Mouse (Mus musculus) MEL (cell line): ENCODE results near the gene Gm10271. TPM values are rescaled to one million over a fixed set of nuclear protein-coding genes. Genes with fewer than 3 reads are reported as not detected.

ENCODE experiments used
- DNase-seq: peaks from one replicate; pipeline ENCODE4 v3.0.0; 2011; ENCODE audit warnings: low read depth, low spot score
- H3K27ac ChIP-seq: 2 replicates; pipeline ENCODE4 v1.5.1; 2012; ENCODE audit warnings: low read depth, mild to moderate bottlenecking, control low read depth, low read length, moderate library complexity; ENCODE audit not compliant: control insufficient read depth
- H3K27me3 ChIP-seq, 2 experiments: fragments of 150-350 bp in 1 of 2; sonication (generic) in 1 of 2; 2 replicates each; pipeline ENCODE4 v1.6.1; 2012; ENCODE audit warnings: low read length in 2 of 2, mild to moderate bottlenecking in 2 of 2, improper control_type of control experiment in 1 of 2, moderate library complexity in 1 of 2; ENCODE audit not compliant: insufficient read depth in 2 of 2, control insufficient read depth in 1 of 2
- H3K36me3 ChIP-seq, 2 experiments: 2 replicates each; pipeline ENCODE4 v1.6.1; 2012 to 2014; ENCODE audit warnings: low read length in 2 of 2, improper control_type of control experiment in 1 of 2, inconsistent platforms in 1 of 2, mild to moderate bottlenecking in 1 of 2; ENCODE audit not compliant: insufficient read depth in 2 of 2, control insufficient read depth in 1 of 2
- H3K4me1 ChIP-seq, 2 experiments: fragments of 150-350 bp in 1 of 2; sonication (generic) in 1 of 2; 2 replicates each; pipeline ENCODE4 v1.6.1; 2012; ENCODE audit warnings: low read length in 2 of 2, improper control_type of control experiment in 1 of 2, mild to moderate bottlenecking in 1 of 2; ENCODE audit not compliant: insufficient read depth in 2 of 2, control insufficient read depth in 1 of 2
- H3K4me3 ChIP-seq, 2 experiments: fragments of 150-350 bp in 1 of 2; sonication (generic) in 1 of 2; 2 replicates each; pipeline ENCODE4 v1.5.1; 2012; ENCODE audit warnings: low read depth in 2 of 2, low read length in 2 of 2, mild to moderate bottlenecking in 2 of 2, moderate library complexity in 2 of 2, control low read depth in 1 of 2, improper control_type of control experiment in 1 of 2; ENCODE audit not compliant: control insufficient read depth in 1 of 2, insufficient read depth in 1 of 2
- H3K79me2 ChIP-seq: 2 replicates; pipeline ENCODE4 v1.6.1; 2012; ENCODE audit warnings: mild to moderate bottlenecking, low read length, moderate library complexity; ENCODE audit not compliant: control insufficient read depth, poor library complexity, insufficient read depth
- H3K9ac ChIP-seq: 2 replicates; pipeline ENCODE4 v1.6.1; 2012; ENCODE audit warnings: low read depth, mild to moderate bottlenecking, control low read depth, low read length, moderate library complexity; ENCODE audit not compliant: control insufficient read depth, poor library complexity, severe bottlenecking
- H3K9me3 ChIP-seq: fragments of 150-350 bp; sonication (generic); replicated peaks from 2 replicates; pipeline ENCODE4 v1.6.1; 2012; ENCODE audit warnings: mild to moderate bottlenecking, low read length, improper control_type of control experiment, moderate library complexity; ENCODE audit not compliant: insufficient read depth
- BHLHE40 ChIP-seq: IDR thresholded peaks from 2 replicates; pipeline ENCODE4 v1.6.1; 2012; ENCODE audit warnings: low read depth, mild to moderate bottlenecking, inconsistent platforms, low read length, improper control_type of control experiment, borderline replicate concordance
- CHD1 ChIP-seq: IDR thresholded peaks from 2 replicates; pipeline ENCODE4 v1.6.1; 2012; ENCODE audit warnings: low read depth, mild to moderate bottlenecking, inconsistent platforms, low read length, improper control_type of control experiment
- CHD2 ChIP-seq: IDR thresholded peaks from 2 replicates; pipeline ENCODE4 v1.6.1; 2011; ENCODE audit warnings: low read length, improper control_type of control experiment
- E2F4 ChIP-seq: IDR thresholded peaks from 2 replicates; pipeline ENCODE4 v1.6.1; 2011; ENCODE audit warnings: low read depth, low read length, improper control_type of control experiment, borderline replicate concordance
- ELF1 ChIP-seq: IDR thresholded peaks from 2 replicates; pipeline ENCODE4 v1.6.1; 2014; ENCODE audit warnings: low read depth, mild to moderate bottlenecking, inconsistent platforms, low read length, improper control_type of control experiment, moderate library complexity
- EP300 ChIP-seq, 2 experiments: IDR thresholded peaks; 2 replicates each; pipeline ENCODE4 v1.6.1; 2011; ENCODE audit warnings: improper control_type of control experiment in 2 of 2, low read length in 2 of 2, low read depth in 1 of 2, mild to moderate bottlenecking in 1 of 2
- GATA1 ChIP-seq: IDR thresholded peaks from 2 replicates; pipeline ENCODE4 v1.6.1; 2011; ENCODE audit warnings: low read depth, low read length, improper control_type of control experiment
- JUND ChIP-seq: IDR thresholded peaks from 2 replicates; pipeline ENCODE4 v1.6.1; 2011; ENCODE audit warnings: low read depth, mild to moderate bottlenecking, improper control_type of control experiment, low read length
- MAFK ChIP-seq: IDR thresholded peaks from 2 replicates; pipeline ENCODE4 v1.6.1; 2011; ENCODE audit warnings: low read depth, mild to moderate bottlenecking, low read length, improper control_type of control experiment, borderline replicate concordance
- MAX ChIP-seq: IDR thresholded peaks from 2 replicates; pipeline ENCODE4 v1.6.1; 2011; ENCODE audit warnings: low read length, improper control_type of control experiment
- MXI1 ChIP-seq: IDR thresholded peaks from 2 replicates; pipeline ENCODE4 v1.6.1; 2011; ENCODE audit warnings: mild to moderate bottlenecking, low read depth, low read length, improper control_type of control experiment
- MYC ChIP-seq: IDR thresholded peaks from 2 replicates; pipeline ENCODE4 v1.6.1; 2011; ENCODE audit warnings: low read depth, mild to moderate bottlenecking, low read length, improper control_type of control experiment, moderate library complexity
- NRF1 ChIP-seq: IDR thresholded peaks from 2 replicates; pipeline ENCODE4 v1.6.1; 2014; ENCODE audit warnings: low read depth, mild to moderate bottlenecking, inconsistent platforms, low read length, improper control_type of control experiment, moderate library complexity; ENCODE audit not compliant: poor library complexity, insufficient read depth, severe bottlenecking
- POLR2A ChIP-seq, 2 experiments: IDR thresholded peaks; 2 replicates each; pipeline ENCODE4 v1.6.1; 2011 to 2012; ENCODE audit warnings: low read length in 2 of 2, mild to moderate bottlenecking in 2 of 2, control low read depth in 1 of 2, improper control_type of control experiment in 1 of 2, low read depth in 1 of 2, moderate library complexity in 1 of 2; ENCODE audit not compliant: control insufficient read depth in 1 of 2, insufficient read depth in 1 of 2, poor library complexity in 1 of 2
- POLR2AphosphoS5 ChIP-seq: IDR thresholded peaks from 2 replicates; pipeline ENCODE4 v1.6.1; 2012; ENCODE audit warnings: low read depth, borderline replicate concordance, mild to moderate bottlenecking, inconsistent platforms, low read length, moderate library complexity, mixed read lengths
- RCOR1 ChIP-seq: IDR thresholded peaks from 2 replicates; pipeline ENCODE4 v1.6.1; 2012; ENCODE audit warnings: low read depth, mild to moderate bottlenecking, inconsistent platforms, low read length, improper control_type of control experiment
- SMC3 ChIP-seq: IDR thresholded peaks from 2 replicates; pipeline ENCODE4 v1.6.1; 2011; ENCODE audit warnings: low read depth, low read length, improper control_type of control experiment
- TBP ChIP-seq: IDR thresholded peaks from 2 replicates; pipeline ENCODE4 v1.8.0; 2011; ENCODE audit warnings: low read depth, low read length, improper control_type of control experiment
- TCF12 ChIP-seq: IDR thresholded peaks from 2 replicates; pipeline ENCODE4 v1.6.1; 2014; ENCODE audit warnings: low read depth, mild to moderate bottlenecking, inconsistent platforms, low read length, improper control_type of control experiment, moderate library complexity
- UBTF ChIP-seq: IDR thresholded peaks from 2 replicates; pipeline ENCODE4 v1.6.1; 2012; ENCODE audit warnings: low read depth, mild to moderate bottlenecking, inconsistent platforms, low read length, improper control_type of control experiment, moderate library complexity, borderline replicate concordance; ENCODE audit not compliant: insufficient read depth
- USF1 ChIP-seq: IDR thresholded peaks from 2 replicates; pipeline ENCODE4 v1.6.1; 2014; ENCODE audit warnings: low read depth, mild to moderate bottlenecking, inconsistent platforms, low read length, improper control_type of control experiment, moderate library complexity
- USF2 ChIP-seq, 2 experiments: IDR thresholded peaks; 2 replicates each; pipeline ENCODE4 v1.6.1; 2011 to 2012; ENCODE audit warnings: improper control_type of control experiment in 2 of 2, low read length in 2 of 2, borderline replicate concordance in 1 of 2, inconsistent platforms in 1 of 2, low read depth in 1 of 2, mild to moderate bottlenecking in 1 of 2; ENCODE audit not compliant: insufficient read depth in 1 of 2
- ZC3H11A ChIP-seq: IDR thresholded peaks from 2 replicates; pipeline ENCODE4 v1.6.1; 2012; ENCODE audit warnings: low read depth, mild to moderate bottlenecking, inconsistent platforms, low read length, improper control_type of control experiment
- ZKSCAN1 ChIP-seq: IDR thresholded peaks from 2 replicates; pipeline ENCODE4 v1.6.1; 2012; ENCODE audit warnings: low read depth, mild to moderate bottlenecking, inconsistent platforms, low read length, improper control_type of control experiment, moderate library complexity
- ZMIZ1 ChIP-seq: IDR thresholded peaks from 2 replicates; pipeline ENCODE4 v1.6.1; 2012; ENCODE audit warnings: low read depth, mild to moderate bottlenecking, inconsistent platforms, low read length, improper control_type of control experiment, moderate library complexity
- polyA plus RNA-seq, 2 experiments: library from polyadenylated mRNA; stranded (reverse) in 1 of 2; unstranded in 1 of 2; fragments of >175 nt in 1 of 2; fragments of >200 nt in 1 of 2; gene quantifications; 2 replicates each; pipeline versions ENCODE4 v1.2.1 to v1.2.4; 2012; ENCODE audit warnings: low replicate concordance in 2 of 2, low read depth in 1 of 2; ENCODE audit not compliant: insufficient read length in 2 of 2, insufficient read depth in 1 of 2, missing spikeins in 1 of 2
- total RNA-seq: library from RNA; depleted of rRNA; stranded (reverse); fragments of 300-350 nt; gene quantifications from 2 replicates; pipeline ENCODE4 v1.2.3, GENCODE M21; 2012

Gm10271 gene
- total and polyA plus RNA-seq, 3 experiments = not detected

DNA sequence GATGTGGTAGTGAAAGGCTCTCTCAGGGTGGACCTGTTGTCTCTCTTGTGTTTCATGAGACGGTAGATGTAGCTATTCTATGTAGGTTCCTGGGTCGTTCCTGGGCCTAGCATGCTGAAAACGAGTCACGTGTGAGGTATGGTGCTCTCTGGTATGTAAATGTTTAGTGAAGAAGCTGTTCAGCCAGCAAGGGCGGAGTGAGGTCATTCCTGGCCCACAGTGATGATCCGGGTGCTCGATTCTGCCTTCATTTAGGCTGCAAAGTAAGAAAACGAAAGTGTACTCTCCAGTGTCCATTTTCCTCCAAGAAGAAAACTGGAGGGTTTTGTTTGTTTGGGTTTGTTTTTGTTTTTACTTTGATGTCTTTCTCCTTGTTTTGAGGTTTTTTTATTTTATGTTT is 21.6 kb upstream of the Gm10271 start:
- Histone ChIP-seq H3K4me3 (no peak overlapping the region), H3K27me3 (peaks cover 0 to 3% of the 10 kb centered on the region in 2 experiments; a peak in 2 of 4 replicates), H3K9ac (no peak overlapping the region), H3K36me3 (no peaks in the 10 kb centered on the region), H3K79me2 (no peaks in the 10 kb centered on the region), H3K27ac (no peak overlapping the region), H3K4me1 (no peaks in the 10 kb centered on the region), H3K9me3 (no peaks in the 10 kb centered on the region)
- DNase-seq = no peak
- TF ChIP-seq E2F4 = no peak
- no peak for TF ChIP-seq JUND
- no peak for TF ChIP-seq POLR2A (IDR thresholded peaks at IDR 0.05; ENCODE audit: control insufficient read depth in 1 of 2, insufficient read depth in 1 of 2, low read depth in 1 of 2, low read length in 2 of 2, poor library complexity in 1 of 2)
- no peak for TF ChIP-seq SMC3
- no peak for TF ChIP-seq USF2 (IDR thresholded peaks at IDR 0.05; ENCODE audit: borderline replicate concordance in 1 of 2, insufficient read depth in 1 of 2, low read depth in 1 of 2, low read length in 2 of 2)
- TF ChIP-seq NRF1 = no peak
- TF ChIP-seq USF1 = no peak
- TF ChIP-seq ZKSCAN1 = no peak
- TF ChIP-seq TBP = no peak
- TF ChIP-seq CHD1 = no peak
- TF ChIP-seq MAX = no peak
- no peak for TF ChIP-seq RCOR1
- TF ChIP-seq BHLHE40 = no peak

DNA sequence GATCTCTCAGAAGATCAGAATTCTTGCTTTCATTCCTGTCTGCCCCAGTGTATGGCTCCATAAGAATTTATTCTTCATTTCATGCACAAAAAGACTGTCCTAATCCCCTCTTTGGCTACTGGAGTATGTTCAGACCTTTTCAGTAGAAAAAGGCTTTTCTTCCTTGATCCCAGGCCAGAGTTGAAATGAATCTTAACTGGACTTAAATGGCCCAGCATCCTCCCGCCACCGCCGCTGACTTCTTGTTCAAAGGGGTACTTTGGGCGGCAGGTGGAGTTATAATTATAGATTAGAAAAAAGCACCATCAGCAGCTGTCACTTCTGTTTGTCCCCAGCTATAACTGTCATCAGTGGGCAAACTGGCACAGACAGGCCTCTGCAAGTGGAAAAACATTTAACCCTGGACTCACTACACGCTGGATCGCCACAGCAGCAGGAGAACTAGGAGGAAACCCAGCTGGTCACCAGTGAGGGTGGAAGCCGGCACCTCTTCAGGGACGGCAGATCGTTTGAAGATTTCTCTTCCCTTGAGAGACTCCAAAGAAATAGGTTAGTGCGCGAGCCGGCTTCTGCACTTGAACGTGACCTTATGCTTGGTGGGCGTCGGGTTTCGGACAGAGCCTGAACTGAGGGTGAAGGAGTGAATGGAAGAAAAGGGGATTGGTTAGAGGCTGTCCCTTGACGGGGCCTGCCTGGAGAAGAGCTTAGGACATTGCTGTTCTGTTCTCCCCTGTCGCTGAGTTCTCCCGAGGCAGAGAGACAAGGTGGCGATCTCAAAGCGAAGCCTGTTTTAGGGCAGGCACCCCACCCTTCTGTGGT is 14.1 kb upstream of the Gm10271 start, which contains the start of gene Best3:
Best3 (plus strand) TSS at position 51 of the 819 bp plus-strand sequence.
- Histone ChIP-seq H3K27ac (no peak within 1 kb of the TSS), H3K36me3 (no peaks in the 10 kb centered on the region), H3K9me3 (no peaks in the 10 kb centered on the region), H3K79me2 (no peaks in the 10 kb centered on the region), H3K4me3 (no peak within 1 kb of the TSS), H3K9ac (no peak within 1 kb of the TSS), H3K4me1 (no peaks in the 10 kb centered on the region), H3K27me3 (peaks cover 2 to 4% of the 10 kb centered on the region in 2 experiments; a peak in 2 of 4 replicates)
- TF ChIP-seq EP300 (IDR thresholded peaks at IDR 0.05; ENCODE audit: low read depth in 1 of 2, low read length in 2 of 2) = no peak
- TF ChIP-seq NRF1 = no peak
- TF ChIP-seq ZMIZ1 = no peak
- no peak for TF ChIP-seq UBTF
- no peak for TF ChIP-seq ZC3H11A
- TF ChIP-seq CHD2 = no peak
- no peak for TF ChIP-seq RCOR1
- TF ChIP-seq GATA1 = no peak
- no peak for TF ChIP-seq ELF1
- no peak for TF ChIP-seq TCF12
- TF ChIP-seq ZKSCAN1 = no peak
- TF ChIP-seq MXI1 = no peak
- TF ChIP-seq POLR2AphosphoS5 = no peak
- TF ChIP-seq CHD1 = no peak
- TF ChIP-seq MYC = no peak
- no peak for TF ChIP-seq MAX
- no peak for TF ChIP-seq SMC3
- no peak for TF ChIP-seq MAFK
- no peak for TF ChIP-seq USF1
- DNase-seq = no peak
